Mouse (Mus musculus) MEL (cell line): Measurements from ENCODE around the gene Fgf11. TPM values are rescaled to one million over a fixed set of nuclear protein-coding genes. Genes with fewer than 3 reads are reported as not detected.

ENCODE experiments used
- DNase-seq: peaks from one replicate; pipeline ENCODE4 v3.0.0; 2011; ENCODE audit warnings: low read depth, low spot score
- H3K27ac ChIP-seq: 2 replicates; pipeline ENCODE4 v1.5.1; 2012; ENCODE audit warnings: low read depth, mild to moderate bottlenecking, control low read depth, low read length, moderate library complexity; ENCODE audit not compliant: control insufficient read depth
- H3K27me3 ChIP-seq, 2 experiments: fragments of 150-350 bp in 1 of 2; sonication (generic) in 1 of 2; 2 replicates each; pipeline ENCODE4 v1.6.1; 2012; ENCODE audit warnings: low read length in 2 of 2, mild to moderate bottlenecking in 2 of 2, improper control_type of control experiment in 1 of 2, moderate library complexity in 1 of 2; ENCODE audit not compliant: insufficient read depth in 2 of 2, control insufficient read depth in 1 of 2
- H3K36me3 ChIP-seq, 2 experiments: 2 replicates each; pipeline ENCODE4 v1.6.1; 2012 to 2014; ENCODE audit warnings: low read length in 2 of 2, improper control_type of control experiment in 1 of 2, inconsistent platforms in 1 of 2, mild to moderate bottlenecking in 1 of 2; ENCODE audit not compliant: insufficient read depth in 2 of 2, control insufficient read depth in 1 of 2
- H3K4me1 ChIP-seq, 2 experiments: fragments of 150-350 bp in 1 of 2; sonication (generic) in 1 of 2; 2 replicates each; pipeline ENCODE4 v1.6.1; 2012; ENCODE audit warnings: low read length in 2 of 2, improper control_type of control experiment in 1 of 2, mild to moderate bottlenecking in 1 of 2; ENCODE audit not compliant: insufficient read depth in 2 of 2, control insufficient read depth in 1 of 2
- H3K4me3 ChIP-seq, 2 experiments: fragments of 150-350 bp in 1 of 2; sonication (generic) in 1 of 2; 2 replicates each; pipeline ENCODE4 v1.5.1; 2012; ENCODE audit warnings: low read depth in 2 of 2, low read length in 2 of 2, mild to moderate bottlenecking in 2 of 2, moderate library complexity in 2 of 2, control low read depth in 1 of 2, improper control_type of control experiment in 1 of 2; ENCODE audit not compliant: control insufficient read depth in 1 of 2, insufficient read depth in 1 of 2
- H3K79me2 ChIP-seq: 2 replicates; pipeline ENCODE4 v1.6.1; 2012; ENCODE audit warnings: mild to moderate bottlenecking, low read length, moderate library complexity; ENCODE audit not compliant: control insufficient read depth, poor library complexity, insufficient read depth
- H3K9ac ChIP-seq: 2 replicates; pipeline ENCODE4 v1.6.1; 2012; ENCODE audit warnings: low read depth, mild to moderate bottlenecking, control low read depth, low read length, moderate library complexity; ENCODE audit not compliant: control insufficient read depth, poor library complexity, severe bottlenecking
- H3K9me3 ChIP-seq: fragments of 150-350 bp; sonication (generic); replicated peaks from 2 replicates; pipeline ENCODE4 v1.6.1; 2012; ENCODE audit warnings: mild to moderate bottlenecking, low read length, improper control_type of control experiment, moderate library complexity; ENCODE audit not compliant: insufficient read depth
- BHLHE40 ChIP-seq: IDR thresholded peaks from 2 replicates; pipeline ENCODE4 v1.6.1; 2012; ENCODE audit warnings: low read depth, mild to moderate bottlenecking, inconsistent platforms, low read length, improper control_type of control experiment, borderline replicate concordance
- CHD1 ChIP-seq: IDR thresholded peaks from 2 replicates; pipeline ENCODE4 v1.6.1; 2012; ENCODE audit warnings: low read depth, mild to moderate bottlenecking, inconsistent platforms, low read length, improper control_type of control experiment
- CHD2 ChIP-seq: IDR thresholded peaks from 2 replicates; pipeline ENCODE4 v1.6.1; 2011; ENCODE audit warnings: low read length, improper control_type of control experiment
- E2F4 ChIP-seq: IDR thresholded peaks from 2 replicates; pipeline ENCODE4 v1.6.1; 2011; ENCODE audit warnings: low read depth, low read length, improper control_type of control experiment, borderline replicate concordance
- GABPA ChIP-seq: IDR thresholded peaks from 2 replicates; pipeline ENCODE4 v1.6.1; 2012; ENCODE audit warnings: low read depth, mild to moderate bottlenecking, inconsistent platforms, low read length, improper control_type of control experiment, moderate library complexity
- GATA1 ChIP-seq: IDR thresholded peaks from 2 replicates; pipeline ENCODE4 v1.6.1; 2011; ENCODE audit warnings: low read depth, low read length, improper control_type of control experiment
- JUND ChIP-seq: IDR thresholded peaks from 2 replicates; pipeline ENCODE4 v1.6.1; 2011; ENCODE audit warnings: low read depth, mild to moderate bottlenecking, improper control_type of control experiment, low read length
- KAT2A ChIP-seq: conservative IDR thresholded peaks from 2 replicates; pipeline ENCODE4 v1.6.1; 2012; ENCODE audit warnings: low read depth, low read length, improper control_type of control experiment, inconsistent platforms
- MAX ChIP-seq: IDR thresholded peaks from 2 replicates; pipeline ENCODE4 v1.6.1; 2011; ENCODE audit warnings: low read length, improper control_type of control experiment
- MAZ ChIP-seq: IDR thresholded peaks from 2 replicates; pipeline ENCODE4 v1.6.1; 2012; ENCODE audit warnings: low read depth, mild to moderate bottlenecking, inconsistent platforms, low read length, improper control_type of control experiment
- MEF2A ChIP-seq: IDR thresholded peaks from 2 replicates; pipeline ENCODE4 v1.6.1; 2014; ENCODE audit warnings: low read depth, mild to moderate bottlenecking, inconsistent platforms, low read length, improper control_type of control experiment; ENCODE audit not compliant: poor library complexity, insufficient replicate concordance, severe bottlenecking; ENCODE audit errors: extremely low read depth
- MXI1 ChIP-seq: IDR thresholded peaks from 2 replicates; pipeline ENCODE4 v1.6.1; 2011; ENCODE audit warnings: mild to moderate bottlenecking, low read depth, low read length, improper control_type of control experiment
- MYB ChIP-seq: IDR thresholded peaks from 2 replicates; pipeline ENCODE4 v1.6.1; 2011; ENCODE audit warnings: mild to moderate bottlenecking, low read depth, low read length, improper control_type of control experiment
- NRF1 ChIP-seq: IDR thresholded peaks from 2 replicates; pipeline ENCODE4 v1.6.1; 2014; ENCODE audit warnings: low read depth, mild to moderate bottlenecking, inconsistent platforms, low read length, improper control_type of control experiment, moderate library complexity; ENCODE audit not compliant: poor library complexity, insufficient read depth, severe bottlenecking
- POLR2A ChIP-seq, 2 experiments: IDR thresholded peaks; 2 replicates each; pipeline ENCODE4 v1.6.1; 2011 to 2012; ENCODE audit warnings: low read length in 2 of 2, mild to moderate bottlenecking in 2 of 2, control low read depth in 1 of 2, improper control_type of control experiment in 1 of 2, low read depth in 1 of 2, moderate library complexity in 1 of 2; ENCODE audit not compliant: control insufficient read depth in 1 of 2, insufficient read depth in 1 of 2, poor library complexity in 1 of 2
- POLR2AphosphoS2 ChIP-seq: IDR thresholded peaks from 2 replicates; pipeline ENCODE4 v1.6.1; 2011; ENCODE audit warnings: low read length, improper control_type of control experiment
- POLR2AphosphoS5 ChIP-seq: IDR thresholded peaks from 2 replicates; pipeline ENCODE4 v1.6.1; 2012; ENCODE audit warnings: low read depth, borderline replicate concordance, mild to moderate bottlenecking, inconsistent platforms, low read length, moderate library complexity, mixed read lengths
- RAD21 ChIP-seq: IDR thresholded peaks from 2 replicates; pipeline ENCODE4 v1.6.1; 2011; ENCODE audit warnings: mild to moderate bottlenecking, low read depth, low read length, improper control_type of control experiment
- SIN3A ChIP-seq: IDR thresholded peaks from 2 replicates; pipeline ENCODE4 v1.6.1; 2012; ENCODE audit warnings: low read length, improper control_type of control experiment, inconsistent platforms
- SMC3 ChIP-seq: IDR thresholded peaks from 2 replicates; pipeline ENCODE4 v1.6.1; 2011; ENCODE audit warnings: low read depth, low read length, improper control_type of control experiment
- TBP ChIP-seq: IDR thresholded peaks from 2 replicates; pipeline ENCODE4 v1.8.0; 2011; ENCODE audit warnings: low read depth, low read length, improper control_type of control experiment
- TCF12 ChIP-seq: IDR thresholded peaks from 2 replicates; pipeline ENCODE4 v1.6.1; 2014; ENCODE audit warnings: low read depth, mild to moderate bottlenecking, inconsistent platforms, low read length, improper control_type of control experiment, moderate library complexity
- UBTF ChIP-seq: IDR thresholded peaks from 2 replicates; pipeline ENCODE4 v1.6.1; 2012; ENCODE audit warnings: low read depth, mild to moderate bottlenecking, inconsistent platforms, low read length, improper control_type of control experiment, moderate library complexity, borderline replicate concordance; ENCODE audit not compliant: insufficient read depth
- USF1 ChIP-seq: IDR thresholded peaks from 2 replicates; pipeline ENCODE4 v1.6.1; 2014; ENCODE audit warnings: low read depth, mild to moderate bottlenecking, inconsistent platforms, low read length, improper control_type of control experiment, moderate library complexity
- USF2 ChIP-seq, 2 experiments: IDR thresholded peaks; 2 replicates each; pipeline ENCODE4 v1.6.1; 2011 to 2012; ENCODE audit warnings: improper control_type of control experiment in 2 of 2, low read length in 2 of 2, borderline replicate concordance in 1 of 2, inconsistent platforms in 1 of 2, low read depth in 1 of 2, mild to moderate bottlenecking in 1 of 2; ENCODE audit not compliant: insufficient read depth in 1 of 2
- ZKSCAN1 ChIP-seq: IDR thresholded peaks from 2 replicates; pipeline ENCODE4 v1.6.1; 2012; ENCODE audit warnings: low read depth, mild to moderate bottlenecking, inconsistent platforms, low read length, improper control_type of control experiment, moderate library complexity
- ZMIZ1 ChIP-seq: IDR thresholded peaks from 2 replicates; pipeline ENCODE4 v1.6.1; 2012; ENCODE audit warnings: low read depth, mild to moderate bottlenecking, inconsistent platforms, low read length, improper control_type of control experiment, moderate library complexity
- polyA plus RNA-seq, 2 experiments: library from polyadenylated mRNA; stranded (reverse) in 1 of 2; unstranded in 1 of 2; fragments of >175 nt in 1 of 2; fragments of >200 nt in 1 of 2; gene quantifications; 2 replicates each; pipeline versions ENCODE4 v1.2.1 to v1.2.4; 2012; ENCODE audit warnings: low replicate concordance in 2 of 2, low read depth in 1 of 2; ENCODE audit not compliant: insufficient read length in 2 of 2, insufficient read depth in 1 of 2, missing spikeins in 1 of 2
- total RNA-seq: library from RNA; depleted of rRNA; stranded (reverse); fragments of 300-350 nt; gene quantifications from 2 replicates; pipeline ENCODE4 v1.2.3, GENCODE M21; 2012

Gene Fgf11
- total and polyA plus RNA-seq, 3 experiments: 5.1 to 26.8 TPM; not detected in 1

DNA sequence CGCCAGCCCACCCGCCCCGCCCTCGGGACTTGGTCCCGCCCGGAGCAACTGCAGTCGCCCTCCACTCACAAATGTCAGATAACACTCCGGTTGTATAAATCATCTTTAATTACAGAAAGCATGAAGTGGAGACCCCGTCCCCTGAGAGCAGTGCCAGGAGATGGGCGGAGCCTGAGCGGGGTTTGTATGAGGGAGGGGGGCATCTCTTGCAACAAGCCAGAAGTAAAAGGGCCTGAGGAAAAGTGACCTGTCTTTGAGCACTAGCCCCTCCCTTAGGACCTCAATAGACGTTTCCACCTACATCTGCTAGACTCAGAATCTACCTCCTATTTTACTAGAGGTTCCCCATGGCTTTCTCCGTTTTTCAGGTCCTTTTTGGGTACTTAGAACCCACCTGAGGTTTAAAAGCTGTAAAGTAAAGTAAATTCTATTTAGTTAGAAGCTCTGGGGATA is 5.6 kb downstream of the Fgf11 start:
- H3K27me3 ChIP-seq: no peaks in the 10 kb centered on the region
- no peak overlapping the region for H3K27ac ChIP-seq
- H3K4me3 ChIP-seq: peak overlapping the region; percentile 69 to 88
- TF ChIP-seq NRF1 (no peak), ZKSCAN1 (no peak), UBTF (no peak), BHLHE40 (no peak), GABPA (no peak), GATA1 (no peak), POLR2AphosphoS2 (no peak), MAX (no peak), SIN3A (no peak), POLR2A (IDR thresholded peaks at IDR 0.05; ENCODE audit: control insufficient read depth in 1 of 2, insufficient read depth in 1 of 2, low read depth in 1 of 2, low read length in 2 of 2, poor library complexity in 1 of 2) (no peak; a peak in 1 of 4 replicates), TCF12 (no peak), E2F4 (no peak)
- peaks cover 0 to 11% of the 10 kb centered on the region in 2 experiments; a peak in 2 of 4 replicates for H3K36me3 ChIP-seq
- DNase-seq: no peak
- H3K9ac ChIP-seq: 0 out of 2 replicates have a peak overlapping the region, but pooled peaks have one; percentile 31
- H3K79me2 ChIP-seq: peaks cover 3% of the 10 kb centered on the region; the same call in 1 of the 2 replicates
- H3K9me3 ChIP-seq: no peaks in the 10 kb centered on the region
- peaks cover 5 to 10% of the 10 kb centered on the region in 2 experiments for H3K4me1 ChIP-seq

DNA sequence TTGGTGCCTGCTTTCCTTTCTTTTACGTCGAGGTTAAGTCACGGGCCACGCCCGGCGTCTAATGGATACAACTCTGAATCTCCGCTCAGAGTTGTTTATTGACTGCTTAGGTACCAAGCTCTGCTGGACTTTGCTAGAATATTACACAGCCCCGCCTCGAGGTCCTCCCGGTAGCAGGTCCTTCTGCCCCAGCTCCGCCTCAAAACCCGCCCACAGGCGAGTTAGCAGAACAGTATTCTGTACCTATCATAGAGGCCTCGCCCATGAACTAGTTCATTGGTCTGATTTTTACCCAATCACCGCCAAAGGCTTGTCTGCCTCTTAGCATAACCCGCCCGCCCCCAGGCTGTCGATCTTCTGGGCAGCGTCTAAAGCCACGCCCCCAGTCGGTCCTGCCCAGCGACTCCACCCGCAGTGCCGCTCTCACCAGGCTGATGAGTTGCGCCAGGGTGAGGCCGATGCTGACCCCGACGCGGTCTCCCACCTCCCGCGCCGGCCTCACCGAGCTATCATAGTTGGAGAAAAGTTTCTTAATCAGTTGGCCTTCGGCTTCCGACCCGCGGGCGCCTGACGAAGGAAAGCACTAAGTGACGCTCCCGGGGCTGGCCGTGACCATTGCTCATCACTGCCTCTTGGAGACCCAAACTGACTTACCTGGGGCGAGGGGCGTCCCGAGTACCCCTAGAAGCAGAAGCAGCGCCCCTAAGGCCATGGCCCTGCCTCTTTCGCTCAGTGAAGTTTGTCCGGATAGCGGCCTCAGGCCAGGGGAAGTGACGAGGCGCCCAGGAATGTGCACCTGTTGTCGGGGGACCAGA is 6.3 kb downstream of the Fgf11 start, which contains the start of gene Chrnb1:
TSS of gene Chrnb1 (minus strand) at position 776 of the 815 bp plus-strand sequence.
- Histone ChIP-seq H3K27ac (no peak within 1 kb of the TSS; the same call in 1 of the 2 replicates), H3K36me3 (peaks cover 0 to 11% of the 10 kb centered on the region in 2 experiments; a peak in 2 of 4 replicates), H3K79me2 (no peaks in the 10 kb centered on the region; the same call in 1 of the 2 replicates), H3K27me3 (no peaks in the 10 kb centered on the region), H3K4me3 (peak within 1 kb of the TSS; percentile 69 to 88), H3K9me3 (no peaks in the 10 kb centered on the region), H3K9ac (peak within 1 kb of the TSS; percentile 66), H3K4me1 (peaks cover 5 to 10% of the 10 kb centered on the region in 2 experiments)
- peak; percentile 100 for DNase-seq
- no peak for TF ChIP-seq USF2 (IDR thresholded peaks at IDR 0.05; ENCODE audit: borderline replicate concordance in 1 of 2, insufficient read depth in 1 of 2, low read depth in 1 of 2, low read length in 2 of 2)
- TF ChIP-seq GATA1: no peak
- 0 out of 2 replicates have a peak, but pooled peaks have one; percentile 44 for TF ChIP-seq MAX
- no peak for TF ChIP-seq JUND
- 0 out of 2 replicates have a peak, but pooled peaks have one; percentile 3 for TF ChIP-seq SMC3
- no peak for TF ChIP-seq CHD1
- TF ChIP-seq MEF2A: no peak
- no peak for TF ChIP-seq CHD2
- TF ChIP-seq KAT2A: no peak
- no peak for TF ChIP-seq RAD21
- TF ChIP-seq POLR2AphosphoS5: no peak
- TF ChIP-seq NRF1: peak; percentile 42; the same call in 1 of the 2 replicates
- TF ChIP-seq TBP: peak; percentile 78
- peak; percentile 52 for TF ChIP-seq MXI1
- no peak for TF ChIP-seq MYB
- TF ChIP-seq USF1: no peak
- TF ChIP-seq SIN3A: no peak; the same call in none of the 2 replicates
- TF ChIP-seq ZMIZ1: peak; percentile 52; the same call in 1 of the 2 replicates
- TF ChIP-seq MAZ: peak; percentile 35; the same call in 1 of the 2 replicates
- no peak; the same call in 1 of the 2 replicates for TF ChIP-seq ZKSCAN1
- no peak for TF ChIP-seq UBTF
